Mouse (Mus musculus): Measurements from ENCODE around the gene 4930512M02Rik. TPM values are rescaled to one million over a fixed set of nuclear protein-coding genes. Genes with fewer than 3 reads are reported as not detected.
A peak's percentile ranks its signal among the peaks of the same experiment; 100 is the strongest.

4930512M02Rik gene
- polyA plus RNA-seq, 1 experiment: not detected

DNA sequence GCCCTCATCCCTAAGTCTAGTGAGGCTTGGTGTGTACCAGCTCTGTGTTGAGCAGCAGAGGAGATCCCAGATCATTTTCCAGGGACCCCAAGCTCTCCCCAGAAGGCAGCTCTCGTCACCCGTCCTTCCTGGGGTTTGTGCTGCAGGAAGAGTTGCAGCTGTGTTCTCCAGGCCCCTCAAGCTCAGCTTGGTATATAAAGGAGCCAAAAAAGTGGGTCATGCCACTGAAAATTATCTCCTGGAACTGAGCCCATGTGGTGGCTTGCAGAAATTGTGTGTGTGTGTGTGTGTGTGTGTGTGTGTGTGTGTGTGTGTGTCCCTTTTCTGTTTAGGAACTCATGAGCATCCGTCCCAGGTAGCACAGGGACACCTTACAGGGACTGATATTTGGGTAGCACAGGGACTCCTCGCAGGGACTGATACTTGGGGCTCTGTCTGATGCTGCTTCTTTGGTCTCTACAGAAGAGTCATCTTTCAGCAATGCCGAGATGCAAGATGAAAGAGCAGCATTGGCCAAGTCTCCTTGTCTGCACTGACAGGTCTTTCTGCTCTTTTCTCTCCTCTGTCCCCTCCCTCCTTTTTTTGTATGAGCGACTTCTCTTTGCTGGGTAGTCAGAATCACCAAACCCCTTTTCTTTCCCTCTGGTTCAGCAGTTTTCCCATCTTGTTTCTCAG lies 62.4 kb downstream of the 4930512M02Rik start:
- no peaks in the 10 kb centered on the region for H3K36me3 ChIP-seq (ENCODE audit: control insufficient read depth, insufficient read depth, low read length)
- no peaks in the 10 kb centered on the region for H3K27me3 ChIP-seq (replicated peaks; ENCODE audit: control insufficient read depth, insufficient read depth, low read length)
- no peaks in the 10 kb centered on the region for H3K4me1 ChIP-seq (ENCODE audit: control insufficient read depth, insufficient read depth, low read length)
- no peak for TF ChIP-seq CTCF (conservative IDR thresholded peaks at IDR 0.05; ENCODE audit: insufficient read depth, insufficient read length, low read depth, low read length)
- no peak for TF ChIP-seq POLR2A (IDR thresholded peaks at IDR 0.05; ENCODE audit: low read depth, low read length)
- H3K4me3 ChIP-seq (ENCODE audit: insufficient read depth, low read depth, low read length): no peak overlapping the region
- whole genome bisulfite sequencing: 64% methylated on average over 6 of the region's 6 CpGs
- no peak for DNase-seq
- H3K27ac ChIP-seq (ENCODE audit: insufficient read depth, low read depth, low read length): no peak overlapping the region

DNA sequence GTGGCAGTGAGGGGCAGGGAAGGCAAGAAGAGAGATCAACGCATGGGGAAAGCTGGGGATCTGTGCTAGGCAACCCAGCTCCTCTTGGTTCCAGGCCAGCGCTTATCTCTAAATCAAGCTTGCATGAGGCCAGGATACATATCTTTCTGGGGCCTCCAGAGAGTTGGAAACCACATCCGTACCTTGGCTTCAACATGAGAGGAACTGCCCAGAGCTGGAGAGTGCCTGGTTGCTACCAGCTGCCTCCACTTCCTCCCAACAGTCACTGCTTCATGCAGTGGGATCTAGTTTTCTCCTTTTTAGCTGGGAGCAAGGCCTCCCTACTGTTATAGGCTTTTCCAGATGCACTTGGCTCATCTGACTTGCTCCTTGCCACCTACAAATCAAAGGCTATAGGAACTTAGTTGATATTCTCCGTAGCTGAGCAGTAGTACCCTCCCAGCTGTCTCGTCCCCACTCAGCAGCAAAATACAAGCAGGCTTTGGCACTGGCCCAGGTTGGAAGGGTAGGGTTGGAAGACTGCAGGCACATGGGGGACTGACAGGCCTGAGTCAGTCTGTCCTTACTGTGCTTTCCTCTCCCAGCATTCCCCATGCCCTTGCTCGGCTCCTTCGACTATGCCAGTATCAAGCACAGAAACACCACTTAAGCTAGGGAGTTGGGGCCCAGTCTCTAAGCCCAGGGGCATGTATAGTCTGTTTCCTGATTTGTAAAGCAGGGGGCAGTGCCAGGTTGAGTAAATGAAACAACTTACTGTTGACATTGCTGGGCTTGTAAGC lies 63.2 kb downstream of the 4930512M02Rik start:
- DNase-seq: no peak
- H3K27ac ChIP-seq (ENCODE audit: insufficient read depth, low read depth, low read length): no peak overlapping the region
- no peaks in the 10 kb centered on the region for H3K36me3 ChIP-seq (ENCODE audit: control insufficient read depth, insufficient read depth, low read length)
- H3K4me3 ChIP-seq (ENCODE audit: insufficient read depth, low read depth, low read length): no peak overlapping the region
- H3K4me1 ChIP-seq (ENCODE audit: control insufficient read depth, insufficient read depth, low read length): no peaks in the 10 kb centered on the region
- WGBS: 64% methylated on average over 7 of the region's 7 CpGs
- no peaks in the 10 kb centered on the region for H3K27me3 ChIP-seq (replicated peaks; ENCODE audit: control insufficient read depth, insufficient read depth, low read length)
- TF ChIP-seq POLR2A (IDR thresholded peaks at IDR 0.05; ENCODE audit: low read depth, low read length) (no peak), CTCF (conservative IDR thresholded peaks at IDR 0.05; ENCODE audit: insufficient read depth, insufficient read length, low read depth, low read length) (no peak)

DNA sequence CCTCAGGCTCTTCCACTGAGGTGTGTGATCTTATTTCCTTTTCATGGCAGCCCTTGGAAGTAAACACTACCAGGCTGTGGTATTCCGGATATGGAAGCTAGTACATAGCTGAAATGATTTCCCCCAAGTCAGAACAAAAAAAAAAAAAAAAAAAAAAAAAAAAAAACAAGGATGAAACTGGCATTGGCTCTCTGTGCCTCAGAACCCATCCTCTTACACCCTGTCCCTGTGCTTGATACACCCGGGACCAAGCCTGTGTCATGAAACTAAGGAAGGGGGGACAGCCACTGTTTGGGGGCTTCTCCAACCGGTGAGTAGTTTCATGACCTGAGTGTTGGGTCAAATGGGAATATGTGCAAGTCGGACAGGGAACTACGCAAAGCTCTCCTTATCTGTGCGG lies 66.5 kb downstream of the 4930512M02Rik start:
- Histone ChIP-seq H3K4me1 (ENCODE audit: control insufficient read depth, insufficient read depth, low read length) (no peaks in the 10 kb centered on the region), H3K27ac (ENCODE audit: insufficient read depth, low read depth, low read length) (no peak overlapping the region), H3K36me3 (ENCODE audit: control insufficient read depth, insufficient read depth, low read length) (no peaks in the 10 kb centered on the region), H3K27me3 (replicated peaks; ENCODE audit: control insufficient read depth, insufficient read depth, low read length) (no peaks in the 10 kb centered on the region), H3K4me3 (ENCODE audit: insufficient read depth, low read depth, low read length) (no peak overlapping the region)
- no peak for DNase-seq
- TF ChIP-seq POLR2A (IDR thresholded peaks at IDR 0.05; ENCODE audit: low read depth, low read length): no peak
- TF ChIP-seq CTCF (conservative IDR thresholded peaks at IDR 0.05; ENCODE audit: insufficient read depth, insufficient read length, low read depth, low read length): no peak
- 87% methylated on average over 6 of the region's 6 CpGs for whole genome bisulfite sequencing

DNA sequence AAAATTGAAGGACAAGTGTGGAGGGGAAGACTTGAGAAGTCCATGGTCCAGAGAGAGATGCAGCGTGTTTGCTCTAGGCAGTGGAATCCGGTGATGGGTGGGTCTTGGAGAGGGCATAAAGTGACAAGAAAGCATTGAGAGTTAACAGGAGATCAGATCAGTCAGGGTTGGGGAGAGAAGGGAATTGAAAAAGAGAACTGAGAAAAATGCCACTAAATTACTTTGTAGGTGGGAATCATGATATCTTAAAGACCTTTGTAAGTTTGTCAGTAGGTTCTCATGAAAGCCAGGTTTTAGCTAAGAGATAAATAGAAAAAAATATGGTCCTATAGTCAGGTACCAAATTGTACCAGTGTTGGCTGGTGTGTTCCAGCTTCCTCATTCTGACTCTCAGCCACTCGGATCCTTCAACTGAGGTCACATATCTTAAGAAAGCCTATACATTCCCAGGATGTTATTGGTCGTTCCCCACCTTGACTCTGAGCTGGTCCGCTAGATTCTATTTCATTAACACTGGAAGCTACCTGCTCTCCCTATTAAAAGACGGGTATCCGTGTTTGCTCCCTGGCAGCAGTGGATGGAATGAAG lies 68.4 kb downstream of the 4930512M02Rik start:
- TF ChIP-seq POLR2A (IDR thresholded peaks at IDR 0.05; ENCODE audit: low read depth, low read length): no peak
- TF ChIP-seq CTCF (conservative IDR thresholded peaks at IDR 0.05; ENCODE audit: insufficient read depth, insufficient read length, low read depth, low read length): no peak
- 76% methylated on average over 7 of the region's 7 CpGs for WGBS
- Histone ChIP-seq H3K4me1 (ENCODE audit: control insufficient read depth, insufficient read depth, low read length) (no peaks in the 10 kb centered on the region), H3K27ac (ENCODE audit: insufficient read depth, low read depth, low read length) (no peak overlapping the region), H3K36me3 (ENCODE audit: control insufficient read depth, insufficient read depth, low read length) (no peaks in the 10 kb centered on the region), H3K4me3 (ENCODE audit: insufficient read depth, low read depth, low read length) (no peak overlapping the region), H3K27me3 (replicated peaks; ENCODE audit: control insufficient read depth, insufficient read depth, low read length) (no peaks in the 10 kb centered on the region)
- no peak for DNase-seq

DNA sequence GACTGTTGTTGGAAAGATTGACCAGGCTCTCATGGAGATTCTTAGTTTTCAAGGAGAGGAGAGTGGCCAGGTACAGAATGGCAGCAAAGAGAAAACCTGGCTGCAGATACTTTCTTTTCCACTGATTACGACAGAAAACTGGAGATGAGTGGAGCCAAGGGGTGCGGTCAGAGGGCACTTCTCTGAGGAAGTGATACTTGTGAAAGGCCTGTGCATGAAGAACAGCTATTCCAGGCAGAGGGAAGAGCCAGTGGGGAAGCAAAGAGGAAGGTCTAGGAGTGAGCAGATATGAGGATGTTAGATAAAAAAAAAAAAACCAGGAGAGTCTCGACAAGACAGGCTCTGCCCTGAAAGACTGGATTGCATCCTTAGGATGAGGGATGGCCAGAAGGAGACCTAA lies 69.0 kb downstream of the 4930512M02Rik start:
- no peak for DNase-seq
- Histone ChIP-seq H3K4me3 (ENCODE audit: insufficient read depth, low read depth, low read length) (no peak overlapping the region), H3K4me1 (ENCODE audit: control insufficient read depth, insufficient read depth, low read length) (no peaks in the 10 kb centered on the region), H3K36me3 (ENCODE audit: control insufficient read depth, insufficient read depth, low read length) (no peaks in the 10 kb centered on the region), H3K27me3 (replicated peaks; ENCODE audit: control insufficient read depth, insufficient read depth, low read length) (no peaks in the 10 kb centered on the region), H3K27ac (ENCODE audit: insufficient read depth, low read depth, low read length) (no peak overlapping the region)
- 73% methylated on average over 3 of the region's 3 CpGs for WGBS
- no peak for TF ChIP-seq POLR2A (IDR thresholded peaks at IDR 0.05; ENCODE audit: low read depth, low read length)
- TF ChIP-seq CTCF (conservative IDR thresholded peaks at IDR 0.05; ENCODE audit: insufficient read depth, insufficient read length, low read depth, low read length): no peak

DNA sequence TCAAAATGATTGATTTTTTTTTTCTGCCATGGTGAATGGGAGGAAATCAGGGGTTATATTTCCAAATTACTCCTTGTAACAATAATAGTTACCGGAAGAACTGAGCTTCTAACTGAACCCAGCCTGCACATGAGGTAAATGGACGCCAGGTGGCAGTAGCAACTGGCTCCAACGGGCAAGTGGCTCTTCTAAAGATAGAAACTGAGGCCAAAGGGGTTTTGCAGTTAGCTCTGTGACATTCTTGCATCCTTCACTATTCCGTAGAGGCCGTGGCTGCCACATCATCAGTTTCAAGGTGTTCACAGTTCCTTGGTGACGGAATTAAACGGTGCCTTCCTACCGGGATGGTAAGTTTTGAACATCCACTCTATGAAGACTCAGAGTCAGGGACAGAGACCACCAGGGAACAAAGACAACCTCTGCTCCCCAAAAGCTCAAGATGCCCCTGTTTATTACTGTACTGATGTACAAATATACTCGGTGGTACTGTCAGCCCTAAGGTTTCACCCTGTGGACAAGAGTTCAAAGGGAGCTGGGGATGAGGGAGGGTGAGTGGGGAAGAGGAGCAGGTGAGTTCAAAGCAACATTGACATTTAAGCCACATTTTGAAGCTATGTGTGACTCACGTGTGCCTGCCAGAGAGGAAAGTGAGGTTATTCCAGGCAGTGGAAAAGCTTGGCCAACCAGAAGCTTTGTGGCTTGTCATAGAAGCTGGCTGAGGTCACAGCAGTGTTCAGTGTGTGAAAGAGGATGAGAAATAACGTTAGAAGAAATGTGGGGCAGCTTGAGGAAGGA lies 70.3 kb downstream of the 4930512M02Rik start:
- Histone ChIP-seq H3K4me3 (ENCODE audit: insufficient read depth, low read depth, low read length) (no peak overlapping the region), H3K27ac (ENCODE audit: insufficient read depth, low read depth, low read length) (no peak overlapping the region), H3K27me3 (replicated peaks; ENCODE audit: control insufficient read depth, insufficient read depth, low read length) (no peaks in the 10 kb centered on the region), H3K36me3 (ENCODE audit: control insufficient read depth, insufficient read depth, low read length) (no peaks in the 10 kb centered on the region), H3K4me1 (ENCODE audit: control insufficient read depth, insufficient read depth, low read length) (no peaks in the 10 kb centered on the region)
- peak; percentile 63 for DNase-seq
- WGBS: 40% methylated on average over 11 of the region's 11 CpGs
- TF ChIP-seq CTCF (conservative IDR thresholded peaks at IDR 0.05; ENCODE audit: insufficient read depth, insufficient read length, low read depth, low read length) (peak; percentile 79), POLR2A (IDR thresholded peaks at IDR 0.05; ENCODE audit: low read depth, low read length) (no peak)

All from kidney, adult 2 months (tissue).